Mouse (Mus musculus) embryonic fibroblast, embryonic 13.5 days (primary cell): ENCODE measurements around the gene Nfkb1. TPM values are rescaled to one million over a fixed set of nuclear protein-coding genes. Genes with fewer than 3 reads are reported as not detected.

Source experiments
- H3K27ac ChIP-seq: 2 replicates; pipeline ENCODE4 v1.5.1; 2012; ENCODE audit warnings: low read length, control low read depth, inconsistent platforms; ENCODE audit not compliant: insufficient read depth
- H3K4me1 ChIP-seq: 2 replicates; pipeline ENCODE4 v1.6.1; 2011; ENCODE audit warnings: low read length; ENCODE audit not compliant: control insufficient read depth, insufficient read depth
- H3K4me3 ChIP-seq: 2 replicates; pipeline ENCODE4 v1.5.1; 2011; ENCODE audit warnings: mild to moderate bottlenecking, control low read depth, low read length; ENCODE audit not compliant: insufficient read depth
- CTCF ChIP-seq: IDR thresholded peaks from 2 replicates; pipeline ENCODE4 v1.5.1; 2011; ENCODE audit warnings: mild to moderate bottlenecking, control low read depth, low read length, moderate library complexity, borderline replicate concordance; ENCODE audit not compliant: insufficient read depth
- POLR2A ChIP-seq: IDR thresholded peaks from 2 replicates; pipeline ENCODE4 v1.6.1; 2011; ENCODE audit warnings: low read depth, mild to moderate bottlenecking, control low read depth, low read length, moderate library complexity
- polyA plus RNA-seq: library from polyadenylated mRNA; stranded (reverse); fragments of >200 nt; gene quantifications from 2 replicates; pipeline ENCODE4 v1.2.4, GENCODE M21; 2011; ENCODE audit warnings: low read depth; ENCODE audit not compliant: missing spikeins, insufficient read length

Gene Nfkb1
- polyA plus RNA-seq, 1 experiment: 54.8 TPM

DNA sequence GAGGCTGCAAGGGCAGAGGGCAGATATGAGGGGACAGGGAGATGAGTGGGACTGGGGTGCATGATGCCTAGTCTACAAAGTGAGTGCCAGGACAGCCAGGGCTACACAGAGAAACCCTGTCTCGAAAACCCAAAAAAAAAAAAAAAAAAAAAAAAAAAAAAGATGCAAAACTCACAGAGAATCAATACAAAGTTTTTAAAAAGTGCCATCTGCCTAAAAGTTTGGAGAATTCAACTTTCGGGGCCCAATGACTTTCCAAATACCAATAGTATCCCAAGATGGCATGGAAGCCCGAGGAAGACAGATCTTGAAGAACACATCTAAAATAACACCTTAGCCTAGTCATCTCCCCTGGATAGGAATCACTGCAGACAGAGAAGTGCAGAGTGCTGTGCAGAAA is 93.0 kb downstream of the Nfkb1 start:
- no peak for TF ChIP-seq CTCF
- TF ChIP-seq POLR2A: no peak
- no peak overlapping the region for H3K27ac ChIP-seq
- no peaks in the 10 kb centered on the region for H3K4me1 ChIP-seq
- H3K4me3 ChIP-seq: no peak overlapping the region

DNA sequence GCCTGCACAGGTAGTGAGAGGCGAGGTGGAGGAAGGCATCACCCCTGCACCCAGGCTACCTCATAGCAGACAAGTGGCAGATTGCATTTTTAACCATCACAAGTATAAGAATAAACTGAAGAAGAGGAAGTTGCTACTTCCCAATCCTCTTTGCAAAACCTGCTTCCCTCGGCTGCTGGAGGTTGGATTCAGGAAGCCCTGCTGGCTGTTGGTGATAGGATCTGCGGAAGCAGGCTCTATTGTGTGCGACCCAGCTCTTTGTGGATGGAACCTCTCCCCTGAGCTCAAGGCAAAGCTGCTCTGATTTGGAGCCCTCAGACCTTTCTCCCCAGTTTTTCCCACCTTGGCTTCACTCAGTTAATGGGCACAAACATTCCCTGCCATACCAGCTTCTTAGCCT is 94.3 kb downstream of the Nfkb1 start:
- Histone ChIP-seq H3K4me1 (no peaks in the 10 kb centered on the region), H3K4me3 (no peak overlapping the region), H3K27ac (no peak overlapping the region)
- TF ChIP-seq CTCF (no peak), POLR2A (no peak)

DNA sequence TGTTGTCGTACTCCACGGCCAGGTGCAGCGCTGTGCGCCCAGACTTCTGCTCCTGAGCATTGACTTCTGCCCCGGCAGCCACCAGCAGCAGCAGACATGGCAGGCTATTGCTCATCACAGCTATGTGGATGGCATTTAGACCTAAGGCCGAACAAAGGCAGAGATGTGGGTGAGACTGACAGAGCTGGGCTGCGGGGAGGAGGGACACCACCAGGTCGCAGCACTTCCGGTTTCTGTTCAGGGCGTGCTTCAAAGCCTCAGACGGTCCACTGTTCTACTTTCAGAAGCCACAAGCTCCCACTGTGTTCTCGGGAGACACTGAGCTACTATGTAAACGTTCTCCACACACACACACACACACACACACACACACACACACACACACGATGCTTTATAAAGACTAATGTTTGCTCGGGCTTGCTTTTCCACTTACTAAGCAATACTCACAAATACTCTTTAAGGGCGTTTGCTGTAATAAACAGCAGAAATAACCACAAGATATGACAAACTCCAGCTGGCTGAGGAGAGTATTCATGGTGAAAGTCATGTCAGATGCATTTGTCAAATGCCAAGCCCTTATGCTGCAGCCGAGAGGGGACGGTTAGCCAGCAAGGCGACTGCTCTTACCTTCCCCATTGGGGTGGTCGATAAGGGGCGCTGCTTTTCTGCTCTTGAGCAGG is 97.0 kb downstream of the Nfkb1 start:
- H3K4me1 ChIP-seq: no peaks in the 10 kb centered on the region
- H3K27ac ChIP-seq: no peak overlapping the region
- H3K4me3 ChIP-seq: no peak overlapping the region
- TF ChIP-seq CTCF (no peak), POLR2A (no peak)

GRCm38 (mm10) chr3:135592011-135592410 is 99.3 kb downstream of the Nfkb1 start:
- TF ChIP-seq POLR2A (no peak), CTCF (no peak)
- no peaks in the 10 kb centered on the region for H3K4me1 ChIP-seq
- no peak overlapping the region for H3K27ac ChIP-seq
- no peak overlapping the region for H3K4me3 ChIP-seq

DNA sequence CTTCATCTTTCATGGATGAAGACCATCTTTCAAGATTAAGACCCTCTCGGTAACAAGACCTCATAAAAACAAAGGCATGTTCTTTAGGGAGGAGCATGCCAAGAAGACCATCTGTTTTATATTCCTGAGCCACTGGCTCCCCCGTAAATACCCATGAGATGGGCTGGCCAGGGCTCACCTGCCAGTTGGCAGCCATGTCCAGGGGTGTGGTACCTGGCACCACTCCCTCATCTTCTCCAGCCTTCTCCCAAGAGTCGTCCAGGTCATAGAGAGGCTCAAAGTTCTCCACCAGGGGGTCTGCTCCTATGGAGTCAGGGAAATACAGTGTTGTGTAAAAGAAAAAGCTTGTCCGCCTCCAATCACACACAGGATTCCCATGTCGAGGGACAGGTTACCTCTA is 100.0 kb downstream of the Nfkb1 start:
- H3K27ac ChIP-seq: no peak overlapping the region
- TF ChIP-seq POLR2A (no peak), CTCF (no peak)

DNA sequence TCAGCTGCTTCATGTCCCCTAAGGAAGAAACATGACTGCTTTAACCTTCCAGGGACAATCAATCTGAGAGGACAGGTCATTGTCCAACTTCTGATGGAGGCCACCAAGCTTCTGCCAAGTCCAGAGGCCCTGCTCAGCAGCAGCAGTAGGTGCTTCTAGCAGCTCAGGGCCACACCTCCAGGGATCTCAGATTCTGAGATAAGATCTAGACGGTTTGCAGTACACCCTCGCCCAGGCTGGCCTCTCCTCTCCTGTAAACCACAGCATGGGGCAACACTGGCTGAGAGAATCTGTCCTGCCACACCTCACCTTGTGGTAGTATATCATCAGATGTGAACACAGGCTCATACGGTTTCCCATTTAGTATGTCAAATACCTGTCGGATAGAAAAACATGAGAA is 100.9 kb downstream of the Nfkb1 start:
- no peak overlapping the region for H3K4me3 ChIP-seq
- no peak overlapping the region for H3K27ac ChIP-seq
- no peaks in the 10 kb centered on the region for H3K4me1 ChIP-seq
- no peak for TF ChIP-seq CTCF

More for the DNA sequence above, 100.0 kb downstream of the Nfkb1 start:
- Histone ChIP-seq H3K4me1 (no peaks in the 10 kb centered on the region), H3K4me3 (no peak overlapping the region)

DNA sequence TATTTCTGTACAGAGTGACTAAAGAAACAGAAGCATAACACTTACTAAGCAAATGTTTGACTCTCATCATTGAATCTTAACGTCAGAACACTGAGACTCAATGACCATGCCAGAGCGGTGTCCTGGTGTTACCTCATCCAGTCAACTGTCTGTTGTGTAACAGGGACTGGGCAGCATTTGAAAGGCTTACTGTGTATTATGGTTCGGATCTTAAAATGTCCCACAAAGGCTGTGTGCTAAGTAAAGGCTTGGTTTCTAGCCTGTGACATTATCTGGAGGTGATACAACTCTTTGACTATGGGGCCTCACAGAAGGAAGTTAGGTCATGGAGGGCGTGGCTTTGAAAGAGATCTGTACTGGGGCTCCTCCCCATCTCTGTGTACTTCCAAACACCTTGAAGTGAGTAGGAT is 104.9 kb downstream of the Nfkb1 start:
- H3K4me3 ChIP-seq: no peak overlapping the region
- no peak overlapping the region for H3K27ac ChIP-seq
- no peak for TF ChIP-seq POLR2A
- TF ChIP-seq CTCF: no peak
- no peaks in the 10 kb centered on the region for H3K4me1 ChIP-seq

DNA sequence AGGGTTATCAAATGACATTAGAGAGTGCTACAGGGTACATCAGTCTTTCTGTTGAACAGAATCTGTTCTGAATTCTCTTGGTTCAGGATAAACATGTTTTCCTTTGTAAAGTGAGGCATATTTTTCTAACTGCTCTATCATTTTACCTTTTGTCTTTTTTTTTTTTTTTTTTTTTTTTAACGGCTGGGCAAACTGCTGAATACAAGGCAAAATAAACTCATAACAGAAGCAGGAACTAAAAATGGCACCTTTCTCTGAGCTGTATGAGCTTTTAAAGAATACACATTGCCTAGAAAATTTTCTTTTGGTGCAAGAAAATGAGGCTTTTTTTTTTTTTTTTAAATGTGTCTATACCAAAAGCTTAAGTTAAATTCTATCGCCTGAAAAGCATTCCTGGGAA is 105.3 kb downstream of the Nfkb1 start:
- Histone ChIP-seq H3K27ac (no peak overlapping the region), H3K4me1 (no peaks in the 10 kb centered on the region), H3K4me3 (no peak overlapping the region)
- TF ChIP-seq CTCF: no peak
- TF ChIP-seq POLR2A: no peak

- H3K4me3 ChIP-seq: no peak overlapping the region
- H3K27ac ChIP-seq: no peak overlapping the region
- H3K4me1 ChIP-seq: no peaks in the 10 kb centered on the region
- TF ChIP-seq CTCF (no peak), POLR2A (no peak)
Measured at GRCm38 (mm10) chr3:135585482-135585881, 105.9 kb downstream of the Nfkb1 start.

- H3K4me3 ChIP-seq: no peak overlapping the region
- H3K4me1 ChIP-seq: no peaks in the 10 kb centered on the region
- no peak overlapping the region for H3K27ac ChIP-seq
- TF ChIP-seq CTCF (no peak), POLR2A (no peak)
Measured at GRCm38 (mm10) chr3:135582246-135582645, 109.1 kb downstream of the Nfkb1 start.
